In the genomic region with DNA sequence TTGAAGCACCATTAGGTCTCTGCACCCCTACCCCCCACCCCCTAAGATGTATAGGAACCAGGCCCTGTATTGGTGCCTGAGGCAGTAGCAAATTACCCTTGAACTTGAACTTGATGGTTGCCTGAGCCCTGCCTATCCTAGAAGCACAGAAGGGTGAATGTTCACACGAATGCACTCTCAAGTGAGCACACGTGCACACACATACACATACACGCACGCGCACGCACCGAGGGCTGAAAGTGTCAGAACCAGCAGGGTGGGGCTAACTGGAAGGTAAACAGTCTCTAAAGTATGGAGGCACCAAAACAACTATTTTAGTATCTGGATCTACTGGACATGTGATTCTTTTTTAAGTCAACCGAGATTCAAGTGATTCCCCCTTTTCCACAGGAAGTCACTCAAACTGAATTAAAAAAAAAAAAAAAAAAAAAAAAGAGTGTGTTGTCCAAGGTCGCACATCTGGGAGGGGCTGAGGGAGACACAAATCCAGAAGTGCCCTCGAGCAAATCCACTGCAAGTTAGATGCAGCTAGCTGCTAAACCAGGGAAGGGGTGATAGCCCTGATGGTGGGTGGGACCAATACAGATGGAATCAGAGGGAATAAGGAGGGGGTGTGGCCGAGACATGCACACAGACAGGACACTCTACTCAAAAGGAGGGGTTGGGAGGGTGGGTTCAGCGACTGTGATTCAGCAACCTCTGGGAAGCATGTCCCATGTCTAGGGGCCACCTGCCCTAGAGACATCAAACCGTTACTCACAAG, we compare ENCODE assay signal across 8 mouse cellular contexts.
DNase-seq lines count a peak whose midpoint lies in the region; ATAC-seq and TF ChIP-seq lines count a peak whose summit lies in the region.
"Had no signal": no experiment of that assay in that cellular context is flagged by ENCODE, and none has a peak within 500 bp of the region (broad histone marks: within the 10 kb centered on the region; RNA-seq: fewer than 3 reads in every experiment).

No protein-coding gene starts in this region.

- no peaks in the 10 kb centered on the region for H3K27me3 ChIP-seq in kidney, postnatal 0 days (ENCODE audit: insufficient read depth, low read length)
- no peaks in the 10 kb centered on the region for H3K27me3 ChIP-seq in heart, embryonic 15.5 days
- no peaks in the 10 kb centered on the region; the same call in 1 of the 2 replicates for H3K27me3 ChIP-seq in liver, embryonic 13.5 days
- no peaks in the 10 kb centered on the region for H3K27me3 ChIP-seq in cerebellum, adult 2 months (ENCODE audit: control insufficient read depth, insufficient read depth, low read length)

- no peaks in the 10 kb centered on the region for H3K36me3 ChIP-seq in kidney, postnatal 0 days (ENCODE audit: insufficient read depth, low read length)
- H3K36me3 ChIP-seq in heart, embryonic 15.5 days, result no peaks in the 10 kb centered on the region
- no peaks in the 10 kb centered on the region for H3K36me3 ChIP-seq in liver, embryonic 13.5 days

- H3K4me1 ChIP-seq in kidney, postnatal 0 days (replicated peaks; ENCODE audit: insufficient read depth, low read length), result peaks cover 86% of the 10 kb centered on the region
- H3K4me1 ChIP-seq in cortical plate, adult 2 months (ENCODE audit: control insufficient read depth, insufficient read depth, low read length), result no peaks in the 10 kb centered on the region
- peaks cover 100% of the 10 kb centered on the region for H3K4me1 ChIP-seq in heart, embryonic 15.5 days (replicated peaks)
- H3K4me1 ChIP-seq in liver, embryonic 13.5 days (replicated peaks), result peaks cover 59% of the 10 kb centered on the region
- H3K4me1 ChIP-seq in cerebellum, adult 2 months (ENCODE audit: control insufficient read depth, insufficient read depth, low read length), result peaks cover 6% of the 10 kb centered on the region; the same call in 1 of the 2 replicates

- no peaks in the 10 kb centered on the region for H3K9me3 ChIP-seq in kidney, postnatal 0 days (replicated peaks; ENCODE audit: low read length)
- no peaks in the 10 kb centered on the region for H3K9me3 ChIP-seq in heart, embryonic 15.5 days (replicated peaks)
- no peaks in the 10 kb centered on the region for H3K9me3 ChIP-seq in liver, embryonic 13.5 days (replicated peaks)

- no peak overlapping the region for H3K4me3 ChIP-seq in kidney, postnatal 0 days (replicated peaks; ENCODE audit: low read depth, low read length)
- no peak overlapping the region for H3K4me3 ChIP-seq in cortical plate, adult 2 months (ENCODE audit: insufficient read depth, low read length)
- H3K4me3 ChIP-seq in heart, embryonic 15.5 days, result no peak overlapping the region
- H3K4me3 ChIP-seq in liver, embryonic 13.5 days (replicated peaks), result no peak overlapping the region
- H3K4me3 ChIP-seq in cerebellum, adult 2 months (replicated peaks; ENCODE audit: insufficient read depth, low read depth, low read length), result no peak overlapping the region

- no peak for TF ChIP-seq POLR2A in cortical plate, adult 2 months (IDR thresholded peaks at IDR 0.05; ENCODE audit: extremely low read depth, insufficient read depth, low read length)
- no peak for TF ChIP-seq POLR2A in cerebellum, adult 2 months (IDR thresholded peaks at IDR 0.05; ENCODE audit: borderline replicate concordance, insufficient read depth, low read length)

- no peak for DNase-seq in kidney, postnatal 0 days (ENCODE audit: low spot score)
- no peak for DNase-seq in kidney, postnatal 10 days
- DNase-seq in liver, embryonic 13.5 days, result no peak
- DNase-seq in c-Kit-positive CD71-positive TER-119-positive erythroid progenitor cells, embryonic 14.5 days (ENCODE audit: low spot score), result no peak
- DNase-seq in cerebellum, adult 2 months, result no peak
- DNase-seq: cerebellum, adult 11 months had no signal

- H3K9ac ChIP-seq in kidney, postnatal 0 days (ENCODE audit: low read depth, low read length), result 0 out of 2 replicates have a peak overlapping the region, but pooled peaks have one; percentile 1
- H3K9ac ChIP-seq in heart, embryonic 15.5 days, result 0 out of 2 replicates have a peak overlapping the region, but pooled peaks have one; percentile 23
- H3K9ac ChIP-seq in liver, embryonic 13.5 days, result no peak overlapping the region

- no peak for ATAC-seq in kidney, postnatal 0 days (replicated peaks; ENCODE audit: low FRiP score, low read depth)
- ATAC-seq in heart, embryonic 15.5 days (replicated peaks; ENCODE audit: insufficient number of reproducible peaks, insufficient read depth, low FRiP score, low read depth), result no peak
- ATAC-seq in liver, embryonic 13.5 days (ENCODE audit: low read depth), result no peak

- peak overlapping the region; percentile 10; the same call in 1 of the 2 replicates for H3K4me2 ChIP-seq in kidney, postnatal 0 days (ENCODE audit: low read length)
- H3K4me2 ChIP-seq in heart, embryonic 15.5 days, result peak overlapping the region; percentile 27; the same call in 1 of the 2 replicates
- no peak overlapping the region for H3K4me2 ChIP-seq in liver, embryonic 13.5 days

- peak overlapping the region; percentile 92 for H3K27ac ChIP-seq in kidney, postnatal 0 days
- peak overlapping the region; percentile 37 for H3K27ac ChIP-seq in cortical plate, adult 2 months (ENCODE audit: insufficient read depth, low read length)
- peak overlapping the region; percentile 93 for H3K27ac ChIP-seq in heart, embryonic 15.5 days
- peak overlapping the region; percentile 11 for H3K27ac ChIP-seq in liver, embryonic 13.5 days
- H3K27ac ChIP-seq in cerebellum, adult 2 months (ENCODE audit: insufficient read depth, low read length), result no peak overlapping the region

- TF ChIP-seq CTCF in kidney, postnatal 0 days (IDR thresholded peaks at IDR 0.05; ENCODE audit: low read depth), result no peak
- TF ChIP-seq CTCF in cortical plate, adult 2 months (IDR thresholded peaks at IDR 0.05; ENCODE audit: extremely low read depth, insufficient read depth, low read length), result no peak
- no peak for TF ChIP-seq CTCF in cerebellum, adult 2 months (IDR thresholded peaks at IDR 0.05; ENCODE audit: borderline replicate concordance, insufficient read depth, low read depth, low read length)

- 66% methylated on average over 13 of the region's 13 CpGs for WGBS in kidney, postnatal 0 days
- 67% methylated on average over 13 of the region's 13 CpGs for WGBS in heart, embryonic 15.5 days
- 76% methylated on average over 13 of the region's 13 CpGs for WGBS in liver, embryonic 13.5 days (ENCODE audit: insufficient replicate concordance)
- WGBS in cerebellum, adult 2 months, result 70% methylated on average over 13 of the region's 13 CpGs
